Mouse (Mus musculus) C2C12 (cell line): ENCODE data around the gene Hoxc6. TPM values are rescaled to one million over a fixed set of nuclear protein-coding genes. Genes with fewer than 3 reads are reported as not detected.

ENCODE experiments used
- H3K27me3 ChIP-seq: one replicate; pipeline ENCODE4 v1.6.1; 2011; ENCODE audit not compliant: control insufficient read depth, insufficient read depth, insufficient read length
- H3K36me3 ChIP-seq: one replicate; pipeline ENCODE4 v1.6.1; 2011; ENCODE audit not compliant: control insufficient read depth, insufficient read depth
- H3K4me3 ChIP-seq: one replicate; pipeline ENCODE4 v1.5.1; 2011; ENCODE audit warnings: mild to moderate bottlenecking, control low read depth; ENCODE audit not compliant: poor library complexity, insufficient read depth, severe bottlenecking
- H3K79me2 ChIP-seq: one replicate; pipeline ENCODE4 v1.6.1; 2011; ENCODE audit not compliant: control insufficient read depth, insufficient read depth
- H3K79me3 ChIP-seq: one replicate; pipeline ENCODE4 v1.6.1; 2011; ENCODE audit warnings: low read depth, control low read depth
- H3ac ChIP-seq: one replicate; pipeline ENCODE3; 2011; ENCODE audit warnings: low read depth; ENCODE audit not compliant: control insufficient read depth, insufficient read length
- CEBPB ChIP-seq: IDR thresholded peaks from one replicate; pipeline ENCODE4 v1.6.1; 2011; ENCODE audit warnings: low read depth, mild to moderate bottlenecking, control low read depth, moderate library complexity
- CTCF ChIP-seq: IDR thresholded peaks from one replicate; pipeline ENCODE4 v1.5.1; 2011; ENCODE audit not compliant: control insufficient read depth, insufficient read depth, insufficient read length
- FOSL1 ChIP-seq: IDR thresholded peaks from one replicate; pipeline ENCODE4 v1.8.0; 2011; ENCODE audit warnings: mild to moderate bottlenecking, low read length; ENCODE audit not compliant: poor library complexity, insufficient read depth, severe bottlenecking
- MAX ChIP-seq: IDR thresholded peaks from one replicate; pipeline ENCODE4 v1.6.1; 2011; ENCODE audit warnings: mild to moderate bottlenecking, control low read depth
- MYOD1 ChIP-seq: IDR thresholded peaks from one replicate; pipeline ENCODE4 v1.6.1; 2011; ENCODE audit warnings: low read depth; ENCODE audit not compliant: control insufficient read depth, insufficient read length
- MYOG ChIP-seq: IDR thresholded peaks from one replicate; pipeline ENCODE4 v1.6.1; 2011; ENCODE audit not compliant: control insufficient read depth, insufficient read length; ENCODE audit errors: extremely low read depth
- USF1 ChIP-seq: IDR thresholded peaks from one replicate; pipeline ENCODE4 v1.6.1; 2011; ENCODE audit warnings: low read depth, mild to moderate bottlenecking, control low read depth, moderate library complexity
- polyA plus RNA-seq: library from polyadenylated mRNA; unstranded; fragments of >200 nt; fragmentation: generic; extraction: Trizol; gene quantifications from one replicate; pipeline ENCODE4 v1.2.1, GENCODE M21; 2012; ENCODE audit warnings: missing spikeins

The Hoxc6 gene
- polyA plus RNA-seq, 1 experiment = 10.6 TPM

- TF ChIP-seq USF1 (no peak), CTCF (no peak), CEBPB (no peak), MAX (no peak), FOSL1 (no peak), MYOG (no peak), MYOD1 (no peak)
- Histone ChIP-seq H3K36me3 (peaks cover 12% of the 10 kb centered on the region), H3K4me3 (no peak overlapping the region), H3K79me2 (peaks cover 100% of the 10 kb centered on the region), H3ac (peak overlapping the region; percentile 12), H3K79me3 (peaks cover 93% of the 10 kb centered on the region), H3K27me3 (no peaks in the 10 kb centered on the region)
These were observed 25.8 kb upstream of the Hoxc6 start for GRCm38 (mm10) chr15:102972254-102972653.

GRCm38 (mm10) chr15:102972753-102973152 is 25.3 kb upstream of the Hoxc6 start:
- Histone ChIP-seq H3K79me2 (peaks cover 100% of the 10 kb centered on the region), H3K79me3 (peaks cover 93% of the 10 kb centered on the region), H3ac (no peak overlapping the region), H3K27me3 (no peaks in the 10 kb centered on the region), H3K4me3 (no peak overlapping the region), H3K36me3 (peaks cover 12% of the 10 kb centered on the region)
- no peak for TF ChIP-seq USF1
- no peak for TF ChIP-seq FOSL1
- TF ChIP-seq CTCF = no peak
- TF ChIP-seq MYOG = no peak
- TF ChIP-seq MAX = no peak
- TF ChIP-seq MYOD1 = no peak
- TF ChIP-seq CEBPB = no peak

GRCm38 (mm10) chr15:102975034-102975433 is 23.0 kb upstream of the Hoxc6 start:
- Histone ChIP-seq H3K27me3 (no peaks in the 10 kb centered on the region), H3K79me2 (peaks cover 100% of the 10 kb centered on the region), H3K36me3 (peaks cover 12% of the 10 kb centered on the region), H3K79me3 (peaks cover 94% of the 10 kb centered on the region), H3K4me3 (no peak overlapping the region), H3ac (no peak overlapping the region)
- no peak for TF ChIP-seq USF1

GRCm38 (mm10) chr15:102975688-102976111 is 22.4 kb upstream of the Hoxc6 start:
- H3ac ChIP-seq = peak overlapping the region; percentile 50
- no peaks in the 10 kb centered on the region for H3K27me3 ChIP-seq
- no peak for TF ChIP-seq USF1
- no peak for TF ChIP-seq CTCF
- TF ChIP-seq MYOG = no peak
- no peak for TF ChIP-seq CEBPB
- TF ChIP-seq MYOD1 = peak; percentile 38
- peak overlapping the region; percentile 52 for H3K4me3 ChIP-seq
- peaks cover 100% of the 10 kb centered on the region for H3K79me2 ChIP-seq
- H3K79me3 ChIP-seq = peaks cover 94% of the 10 kb centered on the region
- peaks cover 12% of the 10 kb centered on the region for H3K36me3 ChIP-seq

- H3ac ChIP-seq = peak within 1 kb of the TSS; percentile 94
- peaks cover 100% of the 10 kb centered on the region for H3K79me2 ChIP-seq
- peak within 1 kb of the TSS; percentile 52 for H3K4me3 ChIP-seq
- H3K27me3 ChIP-seq = no peaks in the 10 kb centered on the region
- peaks cover 93% of the 10 kb centered on the region for H3K79me3 ChIP-seq
- peaks cover 12% of the 10 kb centered on the region for H3K36me3 ChIP-seq
- TF ChIP-seq CTCF = no peak
- TF ChIP-seq CEBPB = no peak
These were observed 21.9 kb upstream of the Hoxc6 start, which contains the start of gene Hoxc9 for GRCm38 (mm10) chr15:102976171-102976570. Hoxc9 (plus strand) TSS chr15:102976439.

- Histone ChIP-seq H3K4me3 (peak overlapping the region; percentile 52), H3K79me3 (peaks cover 91% of the 10 kb centered on the region), H3K36me3 (peaks cover 12% of the 10 kb centered on the region), H3K27me3 (no peaks in the 10 kb centered on the region), H3K79me2 (peaks cover 100% of the 10 kb centered on the region), H3ac (peak overlapping the region; percentile 94)
- TF ChIP-seq CTCF (no peak), FOSL1 (no peak), CEBPB (no peak), MYOG (no peak), MYOD1 (no peak), USF1 (no peak), MAX (no peak)
These were observed 21.2 kb upstream of the Hoxc6 start for GRCm38 (mm10) chr15:102976631-102977422.
